Mouse (Mus musculus) heart, embryonic 15.5 days (tissue): ENCODE results near the gene Mrrf. TPM values are rescaled to one million over a fixed set of nuclear protein-coding genes. Genes with fewer than 3 reads are reported as not detected.
"Not testable (repeated sequence)": the region's sequence is repeated elsewhere in the genome, so short reads cannot be mapped to it uniquely, and the experiment has no call there.

Experiments used
- ATAC-seq: fragments of 200-750 bp; cut with Nextera tagmentation; replicated peaks from 2 replicates; pipeline ENCODE4 v1.8.0; 2017; ENCODE audit warnings: low read depth, moderate TSS enrichment; ENCODE audit not compliant: insufficient number of reproducible peaks, insufficient read depth, low FRiP score
- H3K27ac ChIP-seq: fragments of 300-500 bp; sonication (generic); 2 replicates; pipeline ENCODE4 v1.5.1; 2015; ENCODE audit warnings: mild to moderate bottlenecking, inconsistent platforms
- H3K27me3 ChIP-seq: fragments of 300-500 bp; sonication (generic); 2 replicates; pipeline ENCODE4 v1.6.1; 2015; ENCODE audit warnings: inconsistent platforms
- H3K36me3 ChIP-seq: fragments of 300-500 bp; sonication (generic); 2 replicates; pipeline ENCODE4 v1.6.1; 2015; ENCODE audit warnings: mild to moderate bottlenecking, inconsistent platforms
- H3K4me1 ChIP-seq: fragments of 300-500 bp; sonication (generic); replicated peaks from 2 replicates; pipeline ENCODE4 v1.6.1; 2015; ENCODE audit warnings: inconsistent platforms
- H3K4me2 ChIP-seq: fragments of 300-500 bp; sonication (generic); 2 replicates; pipeline ENCODE4 v1.6.1; 2015; ENCODE audit warnings: inconsistent platforms, mild to moderate bottlenecking, moderate library complexity
- H3K4me3 ChIP-seq: fragments of 300-500 bp; sonication (generic); 2 replicates; pipeline ENCODE4 v1.5.1; 2015; ENCODE audit warnings: mild to moderate bottlenecking, inconsistent platforms
- H3K9ac ChIP-seq: fragments of 300-500 bp; sonication (generic); 2 replicates; pipeline ENCODE4 v1.6.1; 2015; ENCODE audit warnings: mild to moderate bottlenecking, inconsistent platforms
- H3K9me3 ChIP-seq: fragments of 300-500 bp; sonication (generic); replicated peaks from 2 replicates; pipeline ENCODE4 v1.6.1; 2016; ENCODE audit warnings: inconsistent platforms
- WGBS: fragments of 180-500 bp; shearing (Covaris S2); methylation state at CpG from one replicate; pipeline ENCODE4 v1.1.7; 2015; ENCODE audit warnings: mixed read lengths; 5-methylcytosine and 5-hydroxymethylcytosine counted together
- polyA plus RNA-seq: library from polyadenylated mRNA; unstranded; fragments of >200 nt; fragmentation: Nextera tagmentation; extraction: Ambion mirVana; gene quantifications from 2 replicates; pipeline ENCODE4 v1.2.1, GENCODE M21; 2015

Mrrf gene
- polyA plus RNA-seq, 1 experiment from 2014 or later, result 38.6 TPM

DNA sequence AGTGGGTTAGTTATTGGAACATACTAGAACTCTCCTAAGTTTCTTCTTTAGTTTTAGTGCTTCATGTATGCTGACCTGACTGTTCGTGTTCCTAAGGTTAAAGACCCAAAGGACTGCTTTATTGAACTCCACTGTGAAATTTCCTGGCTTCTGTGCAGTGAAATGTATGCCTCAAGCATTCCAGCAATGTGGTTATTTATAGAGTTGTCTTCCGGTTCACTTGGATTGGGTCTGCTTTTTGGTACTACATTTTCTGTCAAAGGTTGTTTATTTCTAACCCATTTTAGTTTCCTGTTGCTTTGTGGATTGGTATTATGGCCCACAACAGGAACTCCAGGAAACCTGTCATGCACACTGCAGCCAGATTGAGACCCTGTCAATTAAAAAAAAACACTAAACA, 2.9 kb downstream of the Mrrf start:
- peaks cover 19% of the 10 kb centered on the region for H3K36me3 ChIP-seq
- no peaks in the 10 kb centered on the region for H3K27me3 ChIP-seq
- H3K4me3 ChIP-seq, result no peak overlapping the region
- H3K4me1 ChIP-seq, result peaks cover 32% of the 10 kb centered on the region
- H3K4me2 ChIP-seq, result peak overlapping the region; percentile 24
- H3K9ac ChIP-seq, result no peak overlapping the region
- no peak for ATAC-seq
- WGBS, result 18% methylated on average over 2 of the region's 2 CpGs
- no peaks in the 10 kb centered on the region for H3K9me3 ChIP-seq
- peak overlapping the region; percentile 79 for H3K27ac ChIP-seq

DNA sequence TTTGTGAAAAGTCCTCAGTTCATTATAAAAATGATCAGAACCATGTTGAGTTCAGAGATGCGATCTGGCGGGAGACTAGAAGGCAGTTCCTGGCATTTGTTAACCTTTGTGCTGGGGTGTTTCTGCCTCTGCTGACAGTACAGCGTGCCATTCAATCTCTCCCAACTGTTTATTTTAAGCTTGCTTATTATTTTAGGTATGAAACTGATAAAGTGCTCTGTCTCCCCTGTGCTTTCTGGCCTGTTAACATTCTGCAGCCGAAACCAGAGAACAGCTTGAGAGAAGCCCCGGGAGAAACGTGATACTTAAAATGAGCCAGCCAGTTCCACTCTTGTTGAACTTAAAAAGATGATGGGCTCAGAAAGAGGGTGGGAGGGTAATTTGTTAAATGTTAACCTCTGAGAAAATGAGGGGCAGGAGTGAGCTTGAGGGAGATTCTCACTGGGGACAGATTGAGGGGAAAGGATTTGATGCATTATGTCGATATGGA, 12.7 kb downstream of the Mrrf start:
- Histone ChIP-seq H3K27me3 (no peaks in the 10 kb centered on the region), H3K4me1 (peaks cover 18% of the 10 kb centered on the region), H3K9me3 (no peaks in the 10 kb centered on the region), H3K27ac (peak overlapping the region; percentile 82), H3K4me3 (no peak overlapping the region), H3K36me3 (peaks cover 5% of the 10 kb centered on the region; the same call in 1 of the 2 replicates), H3K9ac (no peak overlapping the region), H3K4me2 (peak overlapping the region; percentile 28; the same call in 1 of the 2 replicates)
- 39% methylated on average over 7 of the region's 7 CpGs for WGBS
- no peak; the same call in 1 of the 2 replicates for ATAC-seq

DNA sequence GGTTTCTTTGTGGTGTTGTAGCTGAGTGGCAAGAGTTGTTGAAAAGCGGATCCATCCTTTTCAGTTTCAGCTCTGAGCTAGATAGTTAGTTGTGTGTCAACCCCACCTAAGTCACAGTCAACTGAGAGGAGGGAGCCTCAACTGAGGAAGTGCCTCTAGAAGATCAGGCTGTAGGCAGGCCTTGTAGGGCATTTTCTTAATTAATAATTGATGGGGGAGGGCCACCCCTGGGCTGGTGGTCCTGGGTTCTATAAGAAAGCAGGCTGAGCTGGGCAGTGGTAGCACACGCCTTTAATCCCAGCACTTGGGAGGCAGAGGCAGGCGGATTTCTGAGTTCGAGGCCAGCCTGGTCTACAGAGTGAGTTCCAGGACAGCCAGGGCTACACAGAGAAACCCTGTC, 16.2 kb downstream of the Mrrf start:
- Histone ChIP-seq H3K36me3 (peaks cover 25% of the 10 kb centered on the region), H3K4me1 (peaks cover 18% of the 10 kb centered on the region)
- ATAC-seq, H3K9me3 ChIP-seq, H3K27ac ChIP-seq, H3K9ac ChIP-seq, H3K4me3 ChIP-seq, H3K4me2 ChIP-seq, H3K27me3 ChIP-seq: not testable (repeated sequence)
- WGBS, result 92% methylated on average over 4 of the region's 4 CpGs

DNA sequence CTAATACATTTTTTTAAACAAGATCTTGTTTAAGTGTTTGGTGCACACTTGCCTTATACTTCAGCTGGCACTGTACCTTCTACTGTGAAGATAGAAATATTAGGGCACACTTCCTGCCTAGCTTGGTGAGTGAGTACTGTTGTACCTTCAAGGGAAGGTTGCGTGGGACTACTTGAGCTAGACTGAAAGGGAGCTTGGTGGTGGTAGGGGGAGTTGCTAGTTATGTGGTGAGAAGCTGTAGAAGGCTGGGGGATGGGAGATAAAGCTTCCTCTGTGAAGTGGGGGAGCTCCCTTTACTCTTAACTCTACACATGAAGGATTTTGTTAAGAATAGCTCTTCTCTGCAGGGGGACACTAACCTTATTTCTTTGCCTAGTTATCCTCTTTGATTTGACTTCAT, 21.3 kb downstream of the Mrrf start:
- Histone ChIP-seq H3K9ac (no peak overlapping the region), H3K4me1 (no peaks in the 10 kb centered on the region), H3K27ac (no peak overlapping the region), H3K4me3 (no peak overlapping the region), H3K27me3 (no peaks in the 10 kb centered on the region), H3K36me3 (peaks cover 42% of the 10 kb centered on the region), H3K9me3 (no peaks in the 10 kb centered on the region), H3K4me2 (no peak overlapping the region)
- no peak for ATAC-seq
- WGBS, result 84% methylated on average over 1 of the region's 1 CpGs

DNA sequence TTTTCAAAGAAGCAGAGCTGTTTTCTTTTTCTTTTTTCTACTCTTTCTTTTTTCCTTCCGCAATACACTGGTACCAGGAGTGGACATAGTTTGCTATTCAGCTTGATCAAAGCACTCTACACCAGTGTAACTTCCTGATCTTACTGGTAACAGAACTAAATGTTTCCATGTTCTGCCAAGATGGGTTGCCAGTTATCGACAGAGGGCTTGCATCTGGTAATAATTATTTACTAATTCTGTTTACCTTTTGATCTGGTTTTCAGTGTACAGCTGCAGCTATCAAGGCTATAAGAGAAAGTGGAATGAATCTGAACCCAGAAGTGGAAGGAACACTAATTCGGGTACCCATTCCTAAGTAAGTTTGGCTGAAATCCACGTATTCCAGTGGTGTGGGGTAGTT, 23.1 kb downstream of the Mrrf start:
- Histone ChIP-seq H3K4me3 (no peak overlapping the region), H3K9me3 (no peaks in the 10 kb centered on the region), H3K36me3 (peaks cover 42% of the 10 kb centered on the region), H3K4me1 (no peaks in the 10 kb centered on the region), H3K27ac (no peak overlapping the region), H3K4me2 (no peak overlapping the region), H3K27me3 (no peaks in the 10 kb centered on the region), H3K9ac (no peak overlapping the region)
- 83% methylated on average over 4 of the region's 4 CpGs for WGBS
- no peak for ATAC-seq

DNA sequence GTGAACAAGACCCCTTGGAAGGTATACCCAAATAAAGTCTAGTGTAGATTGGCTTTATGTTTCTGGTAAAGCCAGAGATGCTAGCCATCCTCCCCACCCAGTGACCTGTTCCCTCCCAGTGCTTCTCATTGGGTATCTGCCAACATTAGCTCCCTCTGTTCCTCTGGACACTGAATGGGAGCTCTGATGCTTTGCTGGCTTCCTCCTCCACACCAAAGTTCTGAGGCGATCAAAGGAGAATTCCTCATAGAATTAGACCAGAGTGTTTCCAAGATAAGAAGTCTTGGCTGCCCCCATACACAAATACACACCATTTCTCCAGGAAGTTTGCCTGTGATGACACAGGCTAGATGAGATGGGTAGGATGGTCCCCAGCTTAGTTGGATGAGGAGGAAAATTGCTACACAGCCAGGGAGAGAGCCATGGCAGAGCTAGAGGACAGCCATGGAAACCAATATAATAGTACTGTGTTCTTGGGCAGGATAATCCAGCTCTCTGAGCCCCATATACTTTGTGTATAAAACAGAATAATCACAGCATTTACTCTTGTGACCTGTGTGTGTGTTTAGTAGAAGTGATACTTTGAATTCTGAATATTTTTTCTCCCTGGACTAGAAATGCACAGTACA, 31.9 kb downstream of the Mrrf start:
- no peak overlapping the region for H3K4me3 ChIP-seq
- H3K9me3 ChIP-seq, result no peaks in the 10 kb centered on the region
- H3K36me3 ChIP-seq, result peaks cover 12% of the 10 kb centered on the region; the same call in 1 of the 2 replicates
- H3K4me1 ChIP-seq, result peaks cover 27% of the 10 kb centered on the region
- ATAC-seq, result no peak
- no peaks in the 10 kb centered on the region for H3K27me3 ChIP-seq
- WGBS, result 46% methylated on average over 1 of the region's 1 CpGs
- H3K27ac ChIP-seq, result no peak overlapping the region
- H3K9ac ChIP-seq, result no peak overlapping the region
- H3K4me2 ChIP-seq, result no peak overlapping the region

DNA sequence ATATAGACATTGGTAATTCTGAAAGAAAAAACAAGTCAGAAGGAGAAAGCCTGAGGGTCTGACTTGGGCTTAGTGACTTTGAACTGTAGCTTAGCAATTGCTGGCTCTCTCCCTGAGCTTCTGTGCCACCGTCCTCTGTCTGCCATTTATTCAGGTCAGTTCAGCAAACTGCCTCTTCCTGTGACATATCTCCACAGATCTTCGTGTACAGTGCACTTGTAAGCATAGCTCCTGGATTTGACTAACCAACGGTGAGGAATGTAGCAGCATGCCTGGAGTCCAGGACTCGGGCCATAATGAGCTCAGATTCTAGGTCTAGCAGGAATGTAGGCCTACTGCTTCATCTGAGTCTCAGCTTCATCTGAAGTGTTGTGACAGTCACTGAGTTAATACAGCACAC, 33.0 kb downstream of the Mrrf start:
- peak overlapping the region; percentile 24; the same call in 1 of the 2 replicates for H3K27ac ChIP-seq
- no peak overlapping the region for H3K9ac ChIP-seq
- H3K27me3 ChIP-seq, result no peaks in the 10 kb centered on the region
- H3K9me3 ChIP-seq, result no peaks in the 10 kb centered on the region
- 52% methylated on average over 4 of the region's 4 CpGs for WGBS
- ATAC-seq, result no peak
- peaks cover 27% of the 10 kb centered on the region for H3K4me1 ChIP-seq
- no peak overlapping the region for H3K4me3 ChIP-seq
- H3K4me2 ChIP-seq, result no peak overlapping the region
- H3K36me3 ChIP-seq, result peaks cover 6% of the 10 kb centered on the region; the same call in 1 of the 2 replicates

DNA sequence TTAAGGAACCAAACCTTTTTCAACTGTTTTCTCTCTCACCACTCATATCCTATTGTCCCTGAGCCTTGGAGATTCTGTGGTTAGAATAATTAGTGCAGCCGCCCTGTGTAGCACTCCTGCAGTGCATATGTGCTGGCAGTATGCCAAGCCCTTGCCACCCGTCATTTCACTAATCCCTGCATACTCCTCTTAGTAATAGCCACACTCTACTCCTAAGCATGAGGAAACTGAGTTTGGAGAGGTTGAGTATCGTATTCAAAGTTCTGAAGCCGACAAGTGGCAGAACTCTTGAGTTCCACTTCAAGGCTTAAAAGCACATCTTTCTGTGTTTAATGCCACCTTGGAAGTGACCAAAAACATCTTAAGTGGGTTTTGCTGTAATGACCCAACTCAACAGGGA, 35.9 kb downstream of the Mrrf start:
- H3K4me1 ChIP-seq, result peaks cover 27% of the 10 kb centered on the region
- WGBS, result 56% methylated on average over 4 of the region's 4 CpGs
- ATAC-seq, result no peak

DNA sequence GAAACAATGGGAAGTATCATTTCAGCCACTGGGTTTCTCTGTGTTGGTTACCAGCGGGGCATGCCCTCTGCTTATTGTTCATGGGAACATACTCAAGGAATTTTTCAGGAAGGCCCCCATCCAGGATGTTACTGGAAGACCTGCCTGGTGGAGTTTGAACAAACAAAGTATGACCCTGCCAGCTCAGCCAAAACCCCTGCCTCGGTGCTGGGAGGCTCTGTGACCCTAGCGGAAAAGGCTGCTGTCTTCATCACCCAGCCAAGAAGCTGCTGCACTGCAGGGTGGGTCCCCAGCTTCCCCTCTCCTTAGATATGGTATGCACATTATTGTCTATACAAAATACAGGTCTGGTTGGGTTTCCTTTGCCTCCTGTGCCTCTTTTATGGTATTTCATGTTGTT, 36.4 kb downstream of the Mrrf start:
- Histone ChIP-seq H3K4me1 (peaks cover 25% of the 10 kb centered on the region), H3K4me2 (no peak overlapping the region), H3K9ac (no peak overlapping the region), H3K27ac (peak overlapping the region; percentile 18; the same call in 1 of the 2 replicates), H3K36me3 (peaks cover 13% of the 10 kb centered on the region), H3K27me3 (no peaks in the 10 kb centered on the region), H3K9me3 (no peaks in the 10 kb centered on the region), H3K4me3 (no peak overlapping the region)
- WGBS, result 82% methylated on average over 3 of the region's 3 CpGs
- ATAC-seq, result no peak

More for the DNA sequence above, 35.9 kb downstream of the Mrrf start:
- Histone ChIP-seq H3K4me3 (no peak overlapping the region), H3K27me3 (no peaks in the 10 kb centered on the region), H3K27ac (peak overlapping the region; percentile 18; the same call in 1 of the 2 replicates), H3K36me3 (peaks cover 8% of the 10 kb centered on the region; the same call in 1 of the 2 replicates), H3K4me2 (no peak overlapping the region), H3K9me3 (no peaks in the 10 kb centered on the region), H3K9ac (no peak overlapping the region)

DNA sequence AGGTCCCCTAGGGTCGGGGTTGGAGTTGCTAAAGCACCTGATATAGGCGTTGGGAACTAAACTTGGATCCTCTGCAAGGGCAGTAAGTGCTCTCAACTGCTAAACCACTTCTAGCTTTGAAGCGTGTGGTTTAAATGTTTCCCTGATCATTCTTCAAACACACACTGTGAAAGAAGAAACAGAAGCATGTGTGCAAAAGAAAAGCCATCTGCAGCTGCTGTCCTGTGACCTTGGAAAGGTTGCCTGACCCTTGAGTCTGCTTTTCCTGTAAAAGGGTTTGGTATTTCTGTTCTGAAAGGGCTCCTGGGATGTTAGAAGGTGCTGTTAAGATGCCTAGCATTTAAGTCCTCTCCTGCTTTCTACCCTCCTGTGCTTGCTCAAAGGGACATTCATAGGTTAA, 43.3 kb downstream of the Mrrf start:
- H3K9me3 ChIP-seq, result no peaks in the 10 kb centered on the region
- 42% methylated on average over 3 of the region's 3 CpGs for WGBS
- peaks cover 19% of the 10 kb centered on the region for H3K4me1 ChIP-seq
- no peak overlapping the region for H3K4me3 ChIP-seq
- H3K27me3 ChIP-seq, result no peaks in the 10 kb centered on the region
- no peak overlapping the region for H3K4me2 ChIP-seq
- ATAC-seq, result no peak
- H3K36me3 ChIP-seq, result peaks cover 21% of the 10 kb centered on the region
- H3K9ac ChIP-seq, result no peak overlapping the region
- H3K27ac ChIP-seq, result peak overlapping the region; percentile 20; the same call in 1 of the 2 replicates

DNA sequence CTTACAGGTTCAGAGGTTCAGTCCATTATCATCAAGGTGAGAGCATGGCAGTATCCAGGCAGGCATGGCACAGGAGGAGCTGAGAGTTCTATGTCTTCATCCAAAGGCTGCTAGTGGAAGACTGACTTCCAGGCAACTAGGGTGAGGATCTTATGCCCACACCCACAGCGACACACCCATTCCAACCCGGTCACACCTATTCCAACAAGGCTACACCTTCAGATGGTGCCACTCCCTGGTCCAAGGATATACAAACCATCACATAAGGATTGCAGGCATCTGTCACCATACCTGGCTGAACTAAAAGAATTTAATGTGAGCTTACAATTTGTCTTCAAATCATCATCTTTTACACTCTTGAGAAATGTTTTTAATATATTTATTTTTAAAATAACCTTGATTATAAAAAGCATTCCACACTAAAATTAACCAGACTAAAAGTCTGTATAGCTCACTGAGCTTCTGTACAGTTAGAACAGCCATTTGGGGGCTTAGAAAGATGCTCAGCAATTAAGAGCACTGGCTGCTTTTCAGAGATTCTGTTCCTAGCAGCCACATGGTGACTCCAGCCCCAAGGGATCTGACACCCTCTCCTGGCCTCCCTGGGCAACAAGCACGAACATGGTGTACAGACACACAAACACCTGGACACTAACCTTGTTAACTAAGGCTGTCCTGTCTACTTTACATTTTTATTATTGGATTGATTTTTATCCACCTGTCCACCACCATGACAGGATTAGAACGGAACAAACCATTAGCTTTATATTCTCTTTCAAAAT, 45.6 kb downstream of the Mrrf start:
- not testable (repeated sequence) for H3K9ac ChIP-seq, H3K27ac ChIP-seq, H3K9me3 ChIP-seq, H3K4me2 ChIP-seq, H3K27me3 ChIP-seq, H3K4me3 ChIP-seq, ATAC-seq
- 85% methylated on average over 4 of the region's 4 CpGs for WGBS
- peaks cover 15% of the 10 kb centered on the region for H3K36me3 ChIP-seq
- peaks cover 19% of the 10 kb centered on the region for H3K4me1 ChIP-seq
